12 mouse cellular contexts compared by ENCODE assay signal in the genomic region with DNA sequence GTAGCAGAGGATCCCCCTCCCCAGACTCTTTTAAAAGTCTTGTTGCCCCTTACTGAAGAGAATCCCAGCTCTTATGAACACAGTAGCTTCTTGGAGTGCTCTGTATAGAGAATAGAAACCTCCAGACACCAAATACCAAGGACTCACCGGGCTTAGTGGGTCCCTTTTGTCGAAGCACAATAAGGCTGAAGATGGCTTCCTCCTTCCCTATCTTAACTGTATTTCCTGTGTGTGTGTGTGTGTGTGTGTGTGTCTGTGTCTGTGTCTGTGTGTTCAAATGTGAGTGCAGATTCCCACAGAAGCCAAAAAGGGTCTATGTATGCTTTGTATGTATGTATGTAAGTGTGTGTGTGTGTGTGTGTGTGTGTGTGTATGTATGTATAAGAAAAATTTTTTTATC. TPM values are rescaled to one million over a fixed set of nuclear protein-coding genes. Genes with fewer than 3 reads are reported as not detected.
DNase-seq lines count a peak whose midpoint lies in the region; ATAC-seq and TF ChIP-seq lines count a peak whose summit lies in the region.
"Had no signal": no experiment of that assay in that cellular context is flagged by ENCODE, and none has a peak within 500 bp of the region (broad histone marks: within the 10 kb centered on the region; RNA-seq: fewer than 3 reads in every experiment).

No protein-coding gene starts in this region.

- WGBS in heart, embryonic 15.5 days, result 65% methylated on average over 2 of the region's 2 CpGs
- 59% methylated on average over 2 of the region's 2 CpGs for WGBS in stomach, embryonic 15.5 days
- WGBS in stomach, postnatal 0 days, result 74% methylated on average over 2 of the region's 2 CpGs
- WGBS in limb, embryonic 10.5 days, result 81% methylated on average over 2 of the region's 2 CpGs

- H3K27me3 ChIP-seq in heart, embryonic 15.5 days, result no peaks in the 10 kb centered on the region
- no peaks in the 10 kb centered on the region for H3K27me3 ChIP-seq in stomach, embryonic 15.5 days (replicated peaks)
- no peaks in the 10 kb centered on the region for H3K27me3 ChIP-seq in stomach, postnatal 0 days (ENCODE audit: control insufficient read depth, insufficient read depth, low read length)
- no peaks in the 10 kb centered on the region for H3K27me3 ChIP-seq in limb, embryonic 10.5 days (ENCODE audit: low read depth, poor library complexity, severe bottlenecking)

- no peaks in the 10 kb centered on the region for H3K9me3 ChIP-seq in heart, embryonic 15.5 days (replicated peaks)
- H3K9me3 ChIP-seq in stomach, embryonic 15.5 days, result no peaks in the 10 kb centered on the region
- no peaks in the 10 kb centered on the region for H3K9me3 ChIP-seq in stomach, postnatal 0 days (ENCODE audit: control insufficient read depth, low read length)
- H3K9me3 ChIP-seq in limb, embryonic 10.5 days (replicated peaks), result no peaks in the 10 kb centered on the region

- H3K4me1 ChIP-seq in heart, embryonic 15.5 days (replicated peaks), result no peaks in the 10 kb centered on the region
- no peaks in the 10 kb centered on the region for H3K4me1 ChIP-seq in stomach, embryonic 15.5 days
- H3K4me1 ChIP-seq in stomach, postnatal 0 days (replicated peaks; ENCODE audit: control insufficient read depth, insufficient read depth), result no peaks in the 10 kb centered on the region
- H3K4me1 ChIP-seq in limb, embryonic 10.5 days, result peaks cover 45% of the 10 kb centered on the region

- no peak for ATAC-seq in heart, embryonic 15.5 days (replicated peaks; ENCODE audit: insufficient number of reproducible peaks, insufficient read depth, low FRiP score, low read depth)
- no peak for ATAC-seq in stomach, embryonic 15.5 days (ENCODE audit: insufficient read depth, low FRiP score, low read depth)
- no peak for ATAC-seq in stomach, postnatal 0 days (ENCODE audit: low FRiP score, low TSS enrichment)

- no peak for TF ChIP-seq CTCF in stomach, postnatal 0 days (IDR thresholded peaks at IDR 0.05; ENCODE audit: low read depth)

- no peaks in the 10 kb centered on the region for H3K36me3 ChIP-seq in heart, embryonic 15.5 days
- no peaks in the 10 kb centered on the region for H3K36me3 ChIP-seq in stomach, embryonic 15.5 days
- H3K36me3 ChIP-seq in stomach, postnatal 0 days (ENCODE audit: control insufficient read depth, insufficient read depth, low read length), result no peaks in the 10 kb centered on the region
- peaks cover 39% of the 10 kb centered on the region for H3K36me3 ChIP-seq in limb, embryonic 10.5 days

- no peak overlapping the region for H3K9ac ChIP-seq in heart, embryonic 15.5 days
- H3K9ac ChIP-seq in stomach, embryonic 15.5 days, result no peak overlapping the region
- no peak overlapping the region for H3K9ac ChIP-seq in stomach, postnatal 0 days (ENCODE audit: low read length)

- no peak for TF ChIP-seq EP300 in stomach, postnatal 0 days (optimal IDR thresholded peaks at IDR 0.05)

- H3K4me3 ChIP-seq in heart, embryonic 15.5 days, result no peak overlapping the region
- no peak overlapping the region for H3K4me3 ChIP-seq in stomach, embryonic 15.5 days (replicated peaks)
- no peak overlapping the region for H3K4me3 ChIP-seq in stomach, postnatal 0 days (ENCODE audit: low read depth, low read length)
- no peak overlapping the region for H3K4me3 ChIP-seq in limb, embryonic 10.5 days

- H3K4me2 ChIP-seq in heart, embryonic 15.5 days, result no peak overlapping the region
- H3K4me2 ChIP-seq in stomach, embryonic 15.5 days, result no peak overlapping the region
- no peak overlapping the region for H3K4me2 ChIP-seq in stomach, postnatal 0 days (replicated peaks; ENCODE audit: low read depth)

- intact Hi-C loops in heart, postnatal 25 days (cut with DNase I), result loop anchor here (2.0 kb wide), 1 partner anchor 166 kb away; no protein-coding TSS in a partner anchor

- H3K27ac ChIP-seq in heart, embryonic 15.5 days, result peak overlapping the region; percentile 17; the same call in 1 of the 2 replicates
- 0 out of 2 replicates have a peak overlapping the region, but pooled peaks have one; percentile 27 for H3K27ac ChIP-seq in stomach, embryonic 15.5 days
- no peak overlapping the region for H3K27ac ChIP-seq in stomach, postnatal 0 days (replicated peaks)
- peak overlapping the region; percentile 74 for H3K27ac ChIP-seq in limb, embryonic 10.5 days

- DNase-seq in heart, postnatal 25 days (ENCODE audit: low spot score), result no peak
- DNase-seq in stomach, postnatal 0 days (ENCODE audit: low spot score), result no peak
- DNase-seq in limb, embryonic 10.5 days (ENCODE audit: low spot score), result no peak
- no peak for DNase-seq in gastrocnemius, postnatal 10 days
- no peak for DNase-seq in cerebellum, adult 11-12 months
- DNase-seq in kidney, postnatal 10 days, result no peak

RNA-seq across cellular contexts. Expression of a gene that starts 36.2 kb away (rescaled TPM):
- 0.69 and 0.77 TPM in 2 replicates for polyA plus RNA-seq in heart, embryonic 15.5 days (2015; fragmentation: Nextera tagmentation; extraction: Ambion mirVana)
- total RNA-seq in heart, postnatal 25 days (2021), result 1 to 10 TPM; 2.1 to 3.4 TPM
- 7.3 and 7.8 TPM in 2 replicates for polyA plus RNA-seq in stomach, embryonic 15.5 days (2015; fragmentation: Nextera tagmentation; extraction: Ambion mirVana)
- polyA plus RNA-seq in stomach, postnatal 0 days (2015; fragmentation: Nextera tagmentation; extraction: Ambion mirVana), result 11.9 and 13.9 TPM in 2 replicates
- not detected in 2 replicates for polyA plus RNA-seq in limb, embryonic 10.5 days (2016; fragmentation: Nextera tagmentation; extraction: Ambion mirVana)
- 1 to 10 TPM; 1.8 to 2.3 TPM for total RNA-seq in gastrocnemius, postnatal 10 days (2021)
- polyA plus RNA-seq: embryonic facial prominence, embryonic 11.5 days had no signal

RNA-seq across cellular contexts. Expression of a gene that starts 51.5 kb away (rescaled TPM):
- polyA plus RNA-seq in heart, embryonic 15.5 days (2015; fragmentation: Nextera tagmentation; extraction: Ambion mirVana), result 1.3 and 2.0 TPM in 2 replicates
- total RNA-seq in heart, postnatal 25 days (2021), result not detected
- 1.4 and 1.8 TPM in 2 replicates for polyA plus RNA-seq in stomach, embryonic 15.5 days (2015; fragmentation: Nextera tagmentation; extraction: Ambion mirVana)
- 1.9 and 3.0 TPM in 2 replicates for polyA plus RNA-seq in stomach, postnatal 0 days (2015; fragmentation: Nextera tagmentation; extraction: Ambion mirVana)
- polyA plus RNA-seq in limb, embryonic 10.5 days (2016; fragmentation: Nextera tagmentation; extraction: Ambion mirVana), result not detected in 2 replicates
- not detected for total RNA-seq in gastrocnemius, postnatal 10 days (2021)
- total RNA-seq: heart, adult 8-10 months; layer of hippocampus, adult 8-10 months; left cerebral cortex, postnatal 10 days had no signal
- polyA plus RNA-seq: embryonic facial prominence, embryonic 11.5 days had no signal
